Mouse (Mus musculus) liver, postnatal 0 days (tissue): ENCODE measurements around the gene Meox1.

Experiments
- CTCF ChIP-seq: sonication (generic); IDR thresholded peaks from 2 replicates; pipeline ENCODE4 v1.5.1; 2016; ENCODE audit warnings: antibody characterized with exemption, low read depth
- EP300 ChIP-seq: IDR thresholded peaks from 2 replicates; pipeline ENCODE4 v1.6.1; 2016; ENCODE audit warnings: antibody characterized with exemption, low read depth, mild to moderate bottlenecking

- TF ChIP-seq CTCF (no peak), EP300 (no peak)
Observed at GRCm38 (mm10) chr11:101889781-101890180, 4.4 kb downstream of the Meox1 start.
